Mouse (Mus musculus) frontal cortex, postnatal 14 days (tissue): Measurements from ENCODE around the gene Thada.

Experiments used
- DNase-seq, 2 experiments: peaks; one replicate each; pipeline ENCODE4 v3.0.0; 2022; ENCODE audit warnings: low spot score in 2 of 2

The Thada gene

GRCm38 (mm10) chr17:84348865-84349264, 117.1 kb downstream of the Thada start:
- DNase-seq: no peak

DNA sequence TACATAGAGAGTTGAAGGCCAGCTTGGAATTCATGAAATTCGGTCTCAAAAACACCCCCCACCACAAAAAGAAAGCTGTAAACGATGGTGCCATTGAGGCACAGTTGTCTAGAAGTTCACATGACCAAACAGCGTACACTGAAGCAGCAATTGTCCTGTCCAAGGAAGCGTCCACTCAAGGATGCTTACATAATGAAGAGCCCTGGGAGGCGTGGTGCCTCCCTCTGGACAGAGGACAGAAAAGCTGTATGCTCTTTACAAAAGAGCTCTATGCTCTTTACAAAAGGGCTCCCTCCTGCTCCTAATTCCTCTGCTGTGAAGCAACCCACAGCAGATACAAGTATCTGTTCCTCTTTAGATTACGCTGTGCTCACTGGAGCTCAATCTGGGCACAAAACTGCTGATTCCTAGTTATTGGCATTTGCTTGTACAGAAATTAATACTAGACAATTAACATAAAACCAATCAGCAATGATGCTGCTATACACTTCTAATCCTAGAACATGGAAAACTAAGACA, 123.6 kb downstream of the Thada start:
- no peak for DNase-seq

GRCm38 (mm10) chr17:84341686-84342085, 124.3 kb downstream of the Thada start:
- DNase-seq: no peak

DNA sequence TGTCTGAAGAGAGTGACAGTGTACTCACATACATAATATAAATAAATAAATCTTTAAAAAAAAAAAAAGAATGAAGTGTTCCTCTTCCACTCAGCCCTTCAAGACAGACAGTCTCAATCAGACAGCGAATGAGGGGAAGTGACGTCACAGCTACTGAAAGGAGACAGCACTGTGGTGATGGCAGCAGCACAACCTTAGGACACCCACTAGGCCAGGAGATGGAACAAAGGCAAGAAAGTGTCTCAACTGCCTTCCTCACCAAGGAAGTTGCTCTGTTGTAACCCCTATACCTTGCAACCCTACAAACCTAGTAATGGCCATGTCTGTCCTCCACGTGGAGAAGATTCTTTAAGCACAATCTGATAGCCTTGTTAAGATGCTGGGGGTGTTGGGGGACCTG, 125.4 kb downstream of the Thada start:
- DNase-seq: no peak

DNA sequence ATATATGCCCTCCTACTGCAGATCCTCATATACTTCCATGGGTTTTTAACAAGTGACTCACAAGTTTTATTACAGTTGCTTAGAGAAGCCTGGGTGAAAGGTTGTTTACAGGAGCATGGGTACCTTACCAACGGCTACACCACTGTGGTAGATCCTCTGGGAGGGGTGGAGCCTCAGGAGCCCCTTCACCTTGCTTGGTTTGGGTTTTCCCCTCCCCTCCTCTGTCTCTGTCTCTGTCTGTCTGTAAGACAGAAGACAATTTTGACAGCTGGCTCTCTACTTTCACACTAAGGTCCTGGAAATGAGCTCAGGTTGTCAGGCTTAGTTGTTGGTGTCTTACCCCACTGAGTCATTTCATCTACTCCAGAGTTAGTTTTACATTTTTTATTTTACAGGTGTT, 130.0 kb downstream of the Thada start:
- DNase-seq: no peak

DNA sequence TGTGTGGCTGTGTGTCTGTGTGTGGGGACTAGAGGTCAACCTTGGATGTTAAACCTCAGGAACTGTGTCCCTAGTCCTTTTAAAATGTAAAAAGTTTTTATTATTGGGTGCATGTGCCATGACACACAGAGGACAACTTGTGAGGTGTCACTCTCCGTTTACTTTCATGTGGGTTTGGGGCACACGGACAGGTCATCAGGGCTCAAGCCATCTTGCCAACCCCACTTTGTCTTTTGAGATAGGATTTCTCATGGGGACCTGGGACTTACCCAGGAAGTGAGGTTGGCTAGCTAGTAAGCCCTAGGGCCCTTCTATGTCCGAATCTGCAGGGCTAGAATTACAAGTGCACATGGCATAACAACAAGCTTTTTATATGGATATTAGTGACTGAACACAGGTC, 130.9 kb downstream of the Thada start:
- DNase-seq: no peak

DNA sequence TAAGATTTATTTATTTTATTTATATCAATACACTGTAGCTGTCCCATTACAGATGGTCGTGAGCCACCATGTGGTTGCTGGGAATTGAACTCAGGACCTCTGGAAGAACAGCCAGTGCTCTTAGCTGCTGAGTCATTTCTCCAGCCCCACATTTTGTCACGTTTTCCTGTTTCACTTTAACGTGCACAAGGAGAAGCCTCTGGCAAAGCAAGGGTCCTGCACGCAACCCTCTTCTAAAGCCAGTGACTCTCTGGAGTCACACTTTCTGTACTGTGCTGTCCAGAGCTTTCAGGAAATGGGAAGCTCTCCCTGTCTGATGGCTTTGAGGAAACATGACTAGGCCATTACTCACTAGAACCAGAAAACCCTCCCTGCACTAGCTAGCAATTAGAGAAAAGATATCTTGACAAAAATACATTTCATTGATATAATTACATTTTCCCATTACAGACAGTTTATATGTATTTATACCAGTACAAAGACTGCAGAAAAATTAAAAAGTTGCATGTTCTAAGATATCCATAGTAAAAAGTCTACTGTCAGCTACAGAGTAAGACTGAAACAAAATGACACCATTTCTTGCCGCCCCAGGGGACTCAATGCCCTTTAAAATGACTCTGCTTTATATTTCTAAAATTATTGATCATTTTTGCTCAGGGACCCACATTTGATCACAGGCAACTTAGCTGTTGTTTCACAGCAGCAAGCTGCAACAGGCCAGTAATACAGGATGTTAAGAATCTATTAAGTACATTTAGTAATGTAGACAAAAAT, 131.6 kb downstream of the Thada start:
- DNase-seq: no peak

DNA sequence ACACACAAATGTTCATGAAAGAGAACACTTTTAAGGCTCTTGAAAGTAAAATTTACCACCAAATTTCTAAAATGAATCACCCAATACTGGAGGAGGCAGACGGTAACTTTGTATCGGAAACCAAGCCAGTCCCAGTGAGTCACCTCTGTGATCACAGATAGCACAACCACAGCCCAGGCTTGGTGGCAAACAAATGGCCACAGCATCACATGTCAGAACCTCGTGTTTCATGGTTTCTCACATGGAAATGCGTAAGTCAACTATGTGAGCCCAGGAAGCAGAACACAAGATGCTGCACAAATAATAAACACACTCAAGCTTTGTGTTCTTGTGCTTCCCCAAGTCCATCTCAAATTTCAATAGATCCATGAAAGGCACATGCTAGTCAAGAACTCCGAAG, 133.1 kb downstream of the Thada start:
- no peak for DNase-seq

- DNase-seq: no peak
Measured at GRCm38 (mm10) chr17:84330986-84331385, 135.0 kb downstream of the Thada start.

DNA sequence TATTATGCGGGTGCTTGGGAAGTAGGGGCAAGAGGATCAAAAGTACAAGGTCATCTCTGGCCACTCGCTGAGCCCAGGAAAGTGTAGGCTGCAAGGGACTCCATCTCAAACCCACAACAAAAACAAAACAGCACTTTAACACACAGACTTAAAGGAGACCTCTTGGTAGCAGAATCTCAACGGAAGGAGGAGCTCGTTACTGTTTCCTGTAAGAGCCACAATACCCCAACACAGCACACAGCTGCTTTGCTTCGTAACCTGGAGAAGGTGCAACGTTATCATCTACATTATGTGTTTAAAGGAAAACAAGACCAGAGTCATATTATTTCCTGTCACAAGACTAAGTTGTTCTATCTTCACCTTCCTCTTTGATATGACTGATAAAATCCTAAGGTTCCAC, 135.5 kb downstream of the Thada start:
- DNase-seq: no peak

GRCm38 (mm10) chr17:84329906-84330470, 136.0 kb downstream of the Thada start:
- DNase-seq: no peak

DNA sequence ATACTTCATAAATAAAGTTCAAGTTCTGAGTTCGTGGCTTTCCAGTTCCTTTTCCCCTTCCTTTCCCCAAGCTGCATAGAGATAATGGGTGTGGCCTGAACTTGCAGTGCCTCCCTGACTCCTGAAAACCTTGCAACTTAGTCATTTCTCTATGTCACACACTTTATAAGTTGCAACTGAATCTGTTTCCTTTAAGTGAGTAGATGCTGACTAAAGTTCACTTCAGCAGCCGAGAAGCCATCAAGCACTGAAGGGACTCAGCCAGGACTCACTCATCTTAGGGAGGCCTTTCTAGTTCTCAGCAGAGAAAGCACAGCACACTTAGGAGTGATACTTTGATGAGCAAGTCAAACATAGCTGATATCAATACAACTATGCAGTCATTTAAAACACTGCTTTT, 137.5 kb downstream of the Thada start:
- DNase-seq: no peak

GRCm38 (mm10) chr17:84327051-84327925, 138.7 kb downstream of the Thada start:
- DNase-seq: no peak

- no peak for DNase-seq
Measured at GRCm38 (mm10) chr17:84322176-84322575, 143.8 kb downstream of the Thada start.

DNA sequence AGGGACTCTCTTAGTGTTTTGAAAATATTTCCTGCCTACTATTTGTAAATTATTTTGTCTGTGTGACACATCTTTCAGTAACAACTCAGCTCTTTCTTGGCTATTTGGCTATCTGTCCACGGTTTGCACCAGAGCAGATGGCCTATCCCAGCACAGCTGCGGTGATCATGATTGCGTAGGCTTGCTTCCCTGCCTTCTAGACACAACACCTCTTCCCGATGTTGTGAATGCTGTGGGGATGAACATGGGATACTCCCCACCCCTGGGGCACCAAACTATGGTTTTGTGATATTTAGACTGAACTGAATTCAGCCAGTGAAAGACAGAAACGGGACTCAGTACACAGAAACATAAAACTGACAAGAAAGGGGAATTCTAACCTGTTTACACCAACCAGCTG, 144.7 kb downstream of the Thada start:
- no peak for DNase-seq

DNA sequence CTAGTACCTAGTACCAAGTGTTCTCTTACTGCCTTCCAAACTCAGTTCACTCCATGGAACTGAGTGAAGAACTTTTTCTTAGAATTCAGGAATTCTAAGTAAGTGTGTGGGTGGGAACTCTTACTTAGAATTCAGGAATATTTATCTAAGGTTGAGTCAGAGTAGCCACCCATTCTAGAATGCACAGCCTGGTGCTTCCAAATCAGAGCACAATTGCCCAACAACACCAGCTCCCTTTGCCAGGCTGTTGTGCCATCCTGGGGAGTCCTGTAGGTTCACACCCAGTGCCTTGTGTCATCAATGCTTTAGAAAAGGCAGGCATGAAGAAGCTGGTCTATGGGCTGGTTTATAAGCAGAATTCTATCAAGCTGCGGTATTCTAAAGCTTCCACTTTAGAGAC, 145.4 kb downstream of the Thada start:
- no peak for DNase-seq

GRCm38 (mm10) chr17:84314341-84314740, 151.7 kb downstream of the Thada start:
- no peak for DNase-seq

DNA sequence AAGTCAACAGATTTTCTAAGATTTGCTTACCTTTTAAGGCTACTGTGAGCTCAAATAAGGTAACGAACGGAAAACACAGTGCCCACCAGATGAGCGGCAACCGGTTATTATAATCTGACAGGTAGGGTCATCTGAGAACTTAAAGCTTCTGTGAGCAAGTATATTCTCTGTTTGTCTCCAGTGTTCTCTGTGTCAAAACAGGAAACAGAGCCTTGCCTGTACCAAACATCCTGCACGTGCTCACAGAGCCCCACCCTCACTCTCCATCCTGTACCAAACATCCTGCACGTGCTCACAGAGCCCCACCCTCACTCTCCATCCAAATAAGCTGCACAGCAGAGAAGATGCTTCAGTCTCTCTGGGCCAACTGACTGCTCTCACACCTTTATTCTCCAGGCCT, 152.5 kb downstream of the Thada start:
- DNase-seq: no peak

GRCm38 (mm10) chr17:84306151-84306550, 159.9 kb downstream of the Thada start:
- DNase-seq: no peak

GRCm38 (mm10) chr17:84305074-84305473, 160.9 kb downstream of the Thada start:
- no peak for DNase-seq

DNA sequence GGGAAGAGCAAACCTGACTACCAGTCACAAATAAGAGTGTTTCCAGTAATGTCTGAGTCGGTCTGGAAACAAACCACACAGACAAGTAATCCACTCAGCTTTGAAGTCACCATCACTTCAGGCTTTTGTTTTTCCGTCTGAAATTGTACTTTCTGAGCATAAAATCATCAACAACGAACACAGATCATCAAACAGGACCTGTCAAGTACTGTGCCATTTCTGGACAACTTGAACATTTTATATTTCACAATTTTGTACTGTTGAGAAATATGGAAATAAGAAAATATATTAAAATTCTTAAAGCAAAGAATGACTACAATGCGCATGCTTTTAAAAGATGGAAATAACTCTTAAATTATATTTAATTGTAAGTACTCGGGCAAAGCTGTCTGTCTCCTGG, 161.9 kb downstream of the Thada start:
- DNase-seq: no peak

DNA sequence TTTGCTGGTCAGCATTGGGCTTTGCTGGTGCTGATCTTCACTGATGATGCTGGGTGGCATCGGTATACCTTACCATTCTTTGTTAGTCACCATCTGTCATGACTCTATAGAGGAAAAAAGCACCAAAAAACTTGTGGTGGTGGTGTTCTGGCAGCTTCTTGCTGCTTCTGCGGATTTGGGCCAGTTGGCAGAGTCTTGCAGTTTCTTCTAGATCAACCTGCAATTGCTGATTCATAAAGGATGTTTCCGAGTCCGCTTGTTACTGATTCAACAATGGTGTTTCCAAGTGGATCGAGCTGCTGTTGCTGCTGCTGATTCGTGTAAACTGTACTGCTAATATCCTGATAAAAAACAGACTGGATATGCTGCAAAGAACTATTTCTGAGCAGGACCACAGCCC, 168.0 kb downstream of the Thada start:
- no peak for DNase-seq

DNA sequence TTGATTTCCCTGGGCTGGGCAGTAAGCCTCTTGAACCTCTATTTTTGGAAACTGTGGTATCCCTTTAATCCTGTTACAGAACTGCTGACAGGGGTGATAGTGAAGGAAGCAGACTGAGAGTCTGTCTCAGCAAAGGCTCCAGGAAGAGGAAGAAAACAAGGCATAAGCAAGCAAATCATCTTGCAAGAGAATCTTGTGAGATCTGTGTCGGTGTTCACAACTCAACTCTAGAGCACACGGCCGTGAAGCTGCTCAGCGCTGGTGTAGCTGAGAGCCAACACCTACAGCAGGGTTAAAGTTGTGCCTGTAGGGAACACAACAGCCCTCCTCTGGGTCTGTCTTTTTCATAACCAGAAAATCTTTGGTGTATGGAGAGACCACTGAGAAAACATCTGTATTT, 172.8 kb downstream of the Thada start:
- no peak for DNase-seq
